ENCODE assay signal across 8 mouse cellular contexts in the genomic region with DNA sequence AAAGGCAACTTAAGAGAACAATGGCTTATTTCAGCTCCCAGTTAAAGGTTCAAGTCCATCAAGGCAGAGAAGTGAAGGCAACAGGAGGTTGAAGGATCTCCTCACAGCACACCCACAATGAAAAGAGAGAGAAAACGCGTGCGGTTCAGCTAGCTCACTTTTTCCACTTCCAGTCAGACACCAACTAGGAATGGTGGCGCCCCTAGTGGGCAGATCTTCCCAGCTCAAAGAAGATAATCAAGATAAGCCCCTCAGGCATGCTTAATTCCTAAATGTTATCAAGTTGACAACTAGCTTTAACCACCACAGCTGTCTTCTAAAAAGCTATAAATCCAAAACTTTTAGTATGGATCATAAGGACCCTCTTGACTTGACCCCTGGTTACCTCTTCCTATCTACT. TPM values are rescaled to one million over a fixed set of nuclear protein-coding genes. Genes with fewer than 3 reads are reported as not detected.
DNase-seq lines count a peak whose midpoint lies in the region; ATAC-seq and TF ChIP-seq lines count a peak whose summit lies in the region.

No protein-coding gene starts in this region.

- H3K27me3 ChIP-seq in hindbrain, embryonic 11.5 days (ENCODE audit: control insufficient read depth, insufficient read depth, low read length) = peaks cover 7% of the 10 kb centered on the region
- peaks cover 21% of the 10 kb centered on the region for H3K27me3 ChIP-seq in hindbrain, embryonic 12.5 days
- 0 out of 2 replicates have a peak, but pooled peaks cover 2% of the 10 kb centered on the region for H3K27me3 ChIP-seq in heart, embryonic 13.5 days (replicated peaks)
- no peaks in the 10 kb centered on the region for H3K27me3 ChIP-seq in stomach, embryonic 15.5 days (replicated peaks)

- in situ Hi-C loops in ES-E14 (cut with MboI; ENCODE audit: low sequenced_read_pairs in 2 of 2, unreplicated experiment in 2 of 2) = no loop called here

- ATAC-seq in hindbrain, embryonic 11.5 days (ENCODE audit: low FRiP score) = no peak
- ATAC-seq in hindbrain, embryonic 12.5 days (ENCODE audit: low FRiP score) = no peak
- no peak for ATAC-seq in heart, embryonic 13.5 days (ENCODE audit: extremely low read depth, insufficient number of reproducible peaks, low FRiP score, low TSS enrichment)
- peak; percentile 67 for ATAC-seq in megakaryocyte progenitor cell, adult 5-6 weeks (replicated peaks; ENCODE audit: poor library complexity)
- ATAC-seq in stomach, embryonic 15.5 days (ENCODE audit: insufficient read depth, low FRiP score, low read depth) = no peak

- H3K27ac ChIP-seq in hindbrain, embryonic 11.5 days (ENCODE audit: low read depth, low read length) = no peak overlapping the region
- H3K27ac ChIP-seq in hindbrain, embryonic 12.5 days = no peak overlapping the region
- H3K27ac ChIP-seq in ES-E14 (ENCODE audit: insufficient read depth, low read depth, low read length, poor library complexity, severe bottlenecking) = no peak overlapping the region
- H3K27ac ChIP-seq in heart, embryonic 13.5 days (replicated peaks) = no peak overlapping the region
- H3K27ac ChIP-seq in stomach, embryonic 15.5 days = no peak overlapping the region

- no peak overlapping the region for H3K9ac ChIP-seq in hindbrain, embryonic 11.5 days (ENCODE audit: low read depth, low read length)
- H3K9ac ChIP-seq in hindbrain, embryonic 12.5 days = no peak overlapping the region
- H3K9ac ChIP-seq in ES-E14 (ENCODE audit: insufficient read depth, low read depth, low read length, poor library complexity, severe bottlenecking) = no peak overlapping the region
- H3K9ac ChIP-seq in heart, embryonic 13.5 days = no peak overlapping the region
- H3K9ac ChIP-seq in stomach, embryonic 15.5 days = no peak overlapping the region

- WGBS in hindbrain, embryonic 11.5 days = 14% methylated on average over 4 of the region's 4 CpGs
- WGBS in hindbrain, embryonic 12.5 days = 9% methylated on average over 4 of the region's 4 CpGs
- WGBS in heart, embryonic 13.5 days = 2% methylated on average over 4 of the region's 4 CpGs
- 11% methylated on average over 4 of the region's 4 CpGs for WGBS in stomach, embryonic 15.5 days

- no peak overlapping the region for H3K4me3 ChIP-seq in hindbrain, embryonic 11.5 days (ENCODE audit: low read depth, low read length)
- no peak overlapping the region for H3K4me3 ChIP-seq in hindbrain, embryonic 12.5 days
- H3K4me3 ChIP-seq in ES-E14 (ENCODE audit: insufficient read depth in 1 of 2, low read depth in 1 of 2, low read length in 2 of 2, poor library complexity in 1 of 2, severe bottlenecking in 1 of 2) = peak overlapping the region in 1 of 2 experiments; percentile 100; a peak in 1 of 4 replicates
- H3K4me3 ChIP-seq in heart, embryonic 13.5 days = peak overlapping the region; percentile 79
- H3K4me3 ChIP-seq in stomach, embryonic 15.5 days (replicated peaks) = peak overlapping the region; percentile 81; the same call in 1 of the 2 replicates

- no peaks in the 10 kb centered on the region for H3K36me3 ChIP-seq in hindbrain, embryonic 11.5 days (ENCODE audit: control insufficient read depth, insufficient read depth, low read length)
- peaks cover 3% of the 10 kb centered on the region; the same call in 1 of the 2 replicates for H3K36me3 ChIP-seq in hindbrain, embryonic 12.5 days
- H3K36me3 ChIP-seq in ES-E14 (ENCODE audit: control insufficient read depth, insufficient read depth, low read length, poor library complexity, severe bottlenecking) = peaks cover 3% of the 10 kb centered on the region
- H3K36me3 ChIP-seq in heart, embryonic 13.5 days = peaks cover 5% of the 10 kb centered on the region
- no peaks in the 10 kb centered on the region for H3K36me3 ChIP-seq in stomach, embryonic 15.5 days

- DNase-seq in hindbrain, embryonic 11.5 days (ENCODE audit: low spot score) = peak; percentile 75
- DNase-seq in ES-E14 (ENCODE audit: low read depth, low spot score) = peak; percentile 74
- peak; percentile 52 for DNase-seq in cerebellum, adult 9-10 months
- peak; percentile 67 to 88 for DNase-seq in kidney, postnatal 36 days

- H3K9me3 ChIP-seq in hindbrain, embryonic 11.5 days (ENCODE audit: control insufficient read depth, low read length) = no peaks in the 10 kb centered on the region
- no peaks in the 10 kb centered on the region for H3K9me3 ChIP-seq in hindbrain, embryonic 12.5 days (replicated peaks)
- no peaks in the 10 kb centered on the region for H3K9me3 ChIP-seq in ES-E14 (ENCODE audit: control insufficient read depth, insufficient read depth, low read depth, low read length)
- no peaks in the 10 kb centered on the region for H3K9me3 ChIP-seq in heart, embryonic 13.5 days
- H3K9me3 ChIP-seq in stomach, embryonic 15.5 days = no peaks in the 10 kb centered on the region

- no peak overlapping the region; the same call in 1 of the 2 replicates for H3K4me2 ChIP-seq in hindbrain, embryonic 11.5 days (replicated peaks; ENCODE audit: low read depth, low read length)
- no peak overlapping the region for H3K4me2 ChIP-seq in hindbrain, embryonic 12.5 days (replicated peaks)
- H3K4me2 ChIP-seq in heart, embryonic 13.5 days = peak overlapping the region; percentile 99
- H3K4me2 ChIP-seq in stomach, embryonic 15.5 days = peak overlapping the region; percentile 98

- no peaks in the 10 kb centered on the region for H3K4me1 ChIP-seq in hindbrain, embryonic 11.5 days (replicated peaks; ENCODE audit: control insufficient read depth, insufficient read depth, low read length)
- peaks cover 17% of the 10 kb centered on the region for H3K4me1 ChIP-seq in hindbrain, embryonic 12.5 days
- no peaks in the 10 kb centered on the region for H3K4me1 ChIP-seq in ES-E14 (ENCODE audit: control insufficient read depth in 2 of 2, insufficient read depth in 2 of 2, low read length in 2 of 2, poor library complexity in 1 of 2)
- H3K4me1 ChIP-seq in heart, embryonic 13.5 days = peaks cover 26% of the 10 kb centered on the region
- H3K4me1 ChIP-seq in stomach, embryonic 15.5 days = peaks cover 6% of the 10 kb centered on the region; the same call in 1 of the 2 replicates

TF ChIP-seq in ES-E14, 5 proteins besides CTCF, POLR2A, EP300 and RAD21:
- TF ChIP-seq HCFC1 (IDR thresholded peaks at IDR 0.05; ENCODE audit: borderline replicate concordance, insufficient read depth, low read length) (no peak), ZNF384 (IDR thresholded peaks at IDR 0.05; ENCODE audit: low read depth, low read length) (no peak), CHD2 (IDR thresholded peaks at IDR 0.05; ENCODE audit: low read depth, low read length) (no peak), MAFK (IDR thresholded peaks at IDR 0.05; ENCODE audit: insufficient read depth, low read depth, low read length) (no peak), ZC3H11A (IDR thresholded peaks at IDR 0.05; ENCODE audit: borderline replicate concordance, low read depth, low read length) (no peak)

RNA-seq across cellular contexts. Expression of gene Pxmp2, which starts 1.4 kb away (rescaled TPM):
- polyA plus RNA-seq in hindbrain, embryonic 11.5 days (2014; fragmentation: Nextera tagmentation; extraction: Ambion mirVana) = 7.9 and 10.0 TPM in 2 replicates
- 7.4 and 9.5 TPM in 2 replicates for polyA plus RNA-seq in hindbrain, embryonic 12.5 days (2016; fragmentation: Nextera tagmentation; extraction: Ambion mirVana)
- 11.7 and 16.9 TPM in 2 replicates for total RNA-seq in ES-E14 (2012; rRNA removed)
- polyA plus RNA-seq in heart, embryonic 13.5 days (2015; fragmentation: Nextera tagmentation; extraction: Ambion mirVana) = 16.0 and 19.1 TPM in 2 replicates
- total RNA-seq in megakaryocyte progenitor cell, adult 5-6 weeks (2015) = 9.8 and 13.5 TPM in 2 replicates
- 6.2 and 9.1 TPM in 2 replicates for total RNA-seq in megakaryocyte progenitor cell, adult 5-6 weeks (2017)
- 10.5 and 11.1 TPM in 2 replicates for polyA plus RNA-seq in stomach, embryonic 15.5 days (2015; fragmentation: Nextera tagmentation; extraction: Ambion mirVana)

RNA-seq across cellular contexts. Expression of gene Pole, which starts 1.6 kb away (rescaled TPM):
- 28.5 and 30.1 TPM in 2 replicates for polyA plus RNA-seq in hindbrain, embryonic 11.5 days (2014; fragmentation: Nextera tagmentation; extraction: Ambion mirVana)
- polyA plus RNA-seq in hindbrain, embryonic 12.5 days (2016; fragmentation: Nextera tagmentation; extraction: Ambion mirVana) = 18.7 and 21.8 TPM in 2 replicates
- total RNA-seq in ES-E14 (2012; rRNA removed) = 77.7 and 96.1 TPM in 2 replicates
- polyA plus RNA-seq in heart, embryonic 13.5 days (2015; fragmentation: Nextera tagmentation; extraction: Ambion mirVana) = 16.2 and 17.7 TPM in 2 replicates
- 61.4 and 77.1 TPM in 2 replicates for total RNA-seq in megakaryocyte progenitor cell, adult 5-6 weeks (2015)
- 40.5 and 41.6 TPM in 2 replicates for total RNA-seq in megakaryocyte progenitor cell, adult 5-6 weeks (2017)
- polyA plus RNA-seq in stomach, embryonic 15.5 days (2015; fragmentation: Nextera tagmentation; extraction: Ambion mirVana) = 24.0 and 28.8 TPM in 2 replicates

RNA-seq across cellular contexts. Expression of gene Pgam5, which starts 14.8 kb away (rescaled TPM):
- polyA plus RNA-seq in hindbrain, embryonic 11.5 days (2014; fragmentation: Nextera tagmentation; extraction: Ambion mirVana) = 88.9 and 94.3 TPM in 2 replicates
- 77.5 and 81.0 TPM in 2 replicates for polyA plus RNA-seq in hindbrain, embryonic 12.5 days (2016; fragmentation: Nextera tagmentation; extraction: Ambion mirVana)
- 55.4 and 65.6 TPM in 2 replicates for total RNA-seq in ES-E14 (2012; rRNA removed)
- 47.4 and 56.3 TPM in 2 replicates for polyA plus RNA-seq in heart, embryonic 13.5 days (2015; fragmentation: Nextera tagmentation; extraction: Ambion mirVana)
- 42.9 and 47.8 TPM in 2 replicates for total RNA-seq in megakaryocyte progenitor cell, adult 5-6 weeks (2015)
- 32.7 and 35.3 TPM in 2 replicates for total RNA-seq in megakaryocyte progenitor cell, adult 5-6 weeks (2017)
- 50.2 and 55.4 TPM in 2 replicates for polyA plus RNA-seq in stomach, embryonic 15.5 days (2015; fragmentation: Nextera tagmentation; extraction: Ambion mirVana)

RNA-seq across cellular contexts. Expression of gene Ankle2, which starts 53.7 kb away (rescaled TPM):
- 38.7 and 46.5 TPM in 2 replicates for polyA plus RNA-seq in hindbrain, embryonic 11.5 days (2014; fragmentation: Nextera tagmentation; extraction: Ambion mirVana)
- polyA plus RNA-seq in hindbrain, embryonic 12.5 days (2016; fragmentation: Nextera tagmentation; extraction: Ambion mirVana) = 36.7 and 38.6 TPM in 2 replicates
- total RNA-seq in ES-E14 (2012; rRNA removed) = 83.3 and 134 TPM in 2 replicates
- 16.1 and 16.3 TPM in 2 replicates for polyA plus RNA-seq in heart, embryonic 13.5 days (2015; fragmentation: Nextera tagmentation; extraction: Ambion mirVana)
- total RNA-seq in megakaryocyte progenitor cell, adult 5-6 weeks (2015) = 40.9 and 44.1 TPM in 2 replicates
- total RNA-seq in megakaryocyte progenitor cell, adult 5-6 weeks (2017) = 52.5 and 52.6 TPM in 2 replicates
- 23.8 and 24.8 TPM in 2 replicates for polyA plus RNA-seq in stomach, embryonic 15.5 days (2015; fragmentation: Nextera tagmentation; extraction: Ambion mirVana)

RNA-seq across cellular contexts. Expression of gene P2rx2, which starts 58.5 kb away (rescaled TPM):
- polyA plus RNA-seq in hindbrain, embryonic 11.5 days (2014; fragmentation: Nextera tagmentation; extraction: Ambion mirVana) = 0.67 and 0.91 TPM in 2 replicates
- polyA plus RNA-seq in hindbrain, embryonic 12.5 days (2016; fragmentation: Nextera tagmentation; extraction: Ambion mirVana) = 2.1 and 3.2 TPM in 2 replicates
- total RNA-seq in ES-E14 (2012; rRNA removed) = 1.3 and 2.2 TPM in 2 replicates
- 0.51 and 0.88 TPM in 2 replicates for polyA plus RNA-seq in heart, embryonic 13.5 days (2015; fragmentation: Nextera tagmentation; extraction: Ambion mirVana)
- total RNA-seq in megakaryocyte progenitor cell, adult 5-6 weeks (2015) = not detected in 2 replicates
- total RNA-seq in megakaryocyte progenitor cell, adult 5-6 weeks (2017) = not detected in 2 replicates
- 0.70 and 0.73 TPM in 2 replicates for polyA plus RNA-seq in stomach, embryonic 15.5 days (2015; fragmentation: Nextera tagmentation; extraction: Ambion mirVana)

Comparison
In these comparisons a context has a peak if more than half of its experiments do, and no peak if none do; other contexts are left out.
1. H3K4me2 ChIP-seq: peak in heart, embryonic 13.5 days (single experiment) and stomach, embryonic 15.5 days (single experiment); none in hindbrain, embryonic 11.5 days (single experiment) and hindbrain, embryonic 12.5 days (single experiment).
2. H3K4me3 ChIP-seq: peak in heart, embryonic 13.5 days (single experiment) and stomach, embryonic 15.5 days (single experiment); none in hindbrain, embryonic 11.5 days (single experiment) and hindbrain, embryonic 12.5 days (single experiment).
3. Peak in every context shown above with its lines, with median percentiles within 50 percentile points of each other: DNase-seq.